Mouse (Mus musculus) megakaryocyte-erythroid progenitor cell, adult 5-6 weeks (primary cell): Measurements from ENCODE around the gene Peli2. TPM values are rescaled to one million over a fixed set of nuclear protein-coding genes. Genes with fewer than 3 reads are reported as not detected.

ENCODE experiments used
- ATAC-seq: replicated peaks from 2 replicates; pipeline ENCODE4 v1.8.0; 2016; ENCODE audit warnings: mild to moderate bottlenecking, inconsistent platforms; ENCODE audit not compliant: severe bottlenecking, poor library complexity, low FRiP score, low TSS enrichment
- total RNA-seq, 2 experiments: library from RNA; stranded (forward) in 1 of 2; stranded (reverse) in 1 of 2; fragments of 200-1000, 215-1000 nt in 1 of 2; fragments of >200 nt in 1 of 2; fragmentation: Nextera tagmentation in 1 of 2; gene quantifications; 2 replicates each; pipeline ENCODE4 v1.2.3; 2014 to 2017

Peli2 gene
- total RNA-seq, 2 experiments from 2014 or later = 0.05 to 0.72 TPM

GRCm38 (mm10) chr14:48316396-48316795 is 195.8 kb downstream of the Peli2 start:
- ATAC-seq = no peak

DNA sequence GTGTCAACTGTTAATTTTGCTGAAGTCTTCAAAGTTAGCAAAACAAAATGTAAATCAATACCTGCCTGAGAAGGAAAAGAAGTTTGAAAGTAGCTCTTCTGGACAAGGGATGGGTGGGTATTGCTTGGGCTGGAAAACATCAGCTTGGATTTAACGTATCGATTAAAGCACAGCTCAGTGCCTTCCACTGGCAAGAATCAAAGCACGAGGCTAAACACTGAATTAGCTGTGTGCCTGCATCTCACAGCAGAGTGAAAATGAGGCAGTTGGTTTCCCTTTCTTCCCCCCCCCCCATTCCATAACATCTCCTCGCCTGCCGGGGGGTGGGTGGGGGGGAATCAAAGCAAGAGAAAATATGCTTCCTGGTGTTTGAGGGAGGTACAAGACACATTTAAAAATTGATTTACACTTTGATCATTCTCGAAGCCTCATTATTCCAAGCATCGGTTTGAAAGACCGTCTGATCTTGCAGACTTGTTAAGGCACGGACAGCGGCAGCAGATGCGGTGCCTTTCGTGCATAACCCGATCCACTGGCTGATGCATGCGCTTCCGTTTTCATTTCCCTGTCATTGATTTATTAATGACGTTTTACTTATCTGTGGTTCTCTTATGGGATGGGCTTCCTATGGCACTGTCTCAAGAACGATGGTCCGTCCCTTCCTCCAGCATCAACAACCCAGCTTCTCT is 203.3 kb downstream of the Peli2 start:
- ATAC-seq = no peak

DNA sequence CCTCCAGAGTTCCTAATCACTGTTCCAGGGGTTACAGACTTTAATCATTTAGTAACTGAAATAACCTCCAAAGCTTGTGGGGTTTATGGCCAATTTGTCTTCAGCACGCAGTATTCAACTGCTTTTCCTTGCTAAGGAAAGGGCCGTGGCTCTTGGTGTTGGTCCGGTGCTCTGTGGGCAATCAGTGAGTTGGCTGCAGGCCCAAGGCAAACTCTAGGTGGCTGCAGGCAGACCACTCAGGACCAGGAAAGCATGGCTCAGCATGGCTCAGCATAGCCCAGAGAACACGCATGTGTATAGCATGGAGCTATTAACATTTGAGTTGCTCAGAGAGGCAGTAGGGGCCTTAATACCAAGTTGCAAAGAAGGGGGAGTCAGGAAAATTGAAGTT is 203.8 kb downstream of the Peli2 start:
- ATAC-seq = no peak

- ATAC-seq = 0 out of 2 replicates have a peak, but pooled peaks have one; percentile 26
Observed at GRCm38 (mm10) chr14:48327746-48328145, 207.1 kb downstream of the Peli2 start.

- no peak for ATAC-seq
Observed at GRCm38 (mm10) chr14:48329716-48330365, 209.2 kb downstream of the Peli2 start.
